Comparison of ENCODE assay signal across 1 mouse cellular context in the genomic region with DNA sequence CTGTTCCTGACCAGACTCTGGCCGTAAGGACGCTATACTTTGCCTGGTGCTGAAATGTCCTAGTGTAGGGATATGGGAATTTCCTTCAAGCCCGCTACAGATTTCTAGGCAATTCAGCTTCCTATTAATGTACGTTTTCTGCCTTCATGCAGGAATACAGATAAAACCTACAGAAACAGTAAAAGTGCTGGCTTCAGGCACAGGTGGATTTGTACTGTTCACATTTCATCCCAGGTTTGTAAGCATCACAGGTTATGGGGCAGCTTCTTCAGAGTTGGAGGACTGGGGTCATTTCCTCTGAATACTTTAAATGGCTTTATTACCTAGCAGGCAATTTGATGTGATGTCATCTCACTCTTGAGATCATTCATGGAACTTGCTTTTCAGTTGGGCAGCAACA.
A peak's percentile ranks its signal among the peaks of the same experiment; 100 is the strongest.
TF ChIP-seq lines count a peak whose summit lies in the region.

No protein-coding gene starts in this region.

TF ChIP-seq in MEL, 35 proteins besides CTCF, POLR2A, EP300 and RAD21:
- TF ChIP-seq RCOR1 (IDR thresholded peaks at IDR 0.05; ENCODE audit: low read depth, low read length) (peak; percentile 40; the same call in 1 of the 2 replicates), JUND (IDR thresholded peaks at IDR 0.05; ENCODE audit: low read depth, low read length) (no peak), SMC3 (IDR thresholded peaks at IDR 0.05; ENCODE audit: low read depth, low read length) (peak; percentile 19), CHD2 (IDR thresholded peaks at IDR 0.05; ENCODE audit: low read length) (0 out of 2 replicates have a peak, but pooled peaks have one; percentile 4), POLR2AphosphoS2 (IDR thresholded peaks at IDR 0.05; ENCODE audit: low read length) (peak; percentile 70; the same call in 1 of the 2 replicates), MAZ (IDR thresholded peaks at IDR 0.05; ENCODE audit: low read depth, low read length) (0 out of 2 replicates have a peak, but pooled peaks have one; percentile 33), ZNF384 (IDR thresholded peaks at IDR 0.05; ENCODE audit: low read depth, low read length) (no peak), CHD1 (IDR thresholded peaks at IDR 0.05; ENCODE audit: low read depth, low read length) (no peak), ZMIZ1 (IDR thresholded peaks at IDR 0.05; ENCODE audit: low read depth, low read length) (peak; percentile 17), MYC (IDR thresholded peaks at IDR 0.05; ENCODE audit: low read depth, low read length) (no peak)
